Mouse (Mus musculus) midbrain, embryonic 10.5 days (tissue): ENCODE results near the gene Wdfy3. TPM values are rescaled to one million over a fixed set of nuclear protein-coding genes. Genes with fewer than 3 reads are reported as not detected.

Experiments used
- DNase-seq: peaks from one replicate; pipeline ENCODE4 v3.0.0-alpha.2; 2017; ENCODE audit warnings: low spot score
- H3K27ac ChIP-seq: fragments of 300-500 bp; sonication (generic); replicated peaks from 2 replicates; pipeline ENCODE4 v1.5.1; 2016; ENCODE audit warnings: mild to moderate bottlenecking
- H3K27me3 ChIP-seq: fragments of 300-500 bp; sonication (generic); 2 replicates; pipeline ENCODE4 v1.6.1; 2016; ENCODE audit warnings: low read depth, mild to moderate bottlenecking; ENCODE audit not compliant: poor library complexity, severe bottlenecking
- H3K36me3 ChIP-seq: fragments of 300-500 bp; sonication (generic); 2 replicates; pipeline ENCODE4 v1.6.1; 2016; ENCODE audit warnings: mild to moderate bottlenecking, moderate library complexity
- H3K4me1 ChIP-seq: fragments of 300-500 bp; sonication (generic); 2 replicates; pipeline ENCODE4 v1.6.1; 2016
- H3K4me3 ChIP-seq: fragments of 300-500 bp; sonication (generic); 2 replicates; pipeline ENCODE4 v1.5.1; 2016; ENCODE audit warnings: mild to moderate bottlenecking, moderate library complexity
- H3K9me3 ChIP-seq: fragments of 300-500 bp; sonication (generic); replicated peaks from 2 replicates; pipeline ENCODE4 v1.6.1; 2016; ENCODE audit warnings: mild to moderate bottlenecking
- WGBS: fragments of 180-500 bp; shearing (Covaris S2); methylation state at CpG from one replicate; pipeline ENCODE4 v1.1.7; 2016; 5-methylcytosine and 5-hydroxymethylcytosine counted together
- polyA plus RNA-seq: library from polyadenylated mRNA; unstranded; fragments of >200 nt; fragmentation: Nextera tagmentation; extraction: Ambion mirVana; gene quantifications from 2 replicates; pipeline ENCODE4 v1.2.1, GENCODE M21; 2016

The Wdfy3 gene
- polyA plus RNA-seq, 1 experiment from 2014 or later: 18.2 TPM

GRCm38 (mm10) chr5:102048416-102048815, 21.3 kb downstream of the Wdfy3 start:
- Histone ChIP-seq H3K9me3 (no peaks in the 10 kb centered on the region), H3K4me3 (no peak overlapping the region), H3K27me3 (no peaks in the 10 kb centered on the region), H3K4me1 (no peaks in the 10 kb centered on the region), H3K27ac (no peak overlapping the region), H3K36me3 (peaks cover 59% of the 10 kb centered on the region)
- 96% methylated on average over 2 of the region's 2 CpGs for whole genome bisulfite sequencing
- no peak for DNase-seq

GRCm38 (mm10) chr5:102046617-102047116, 23.1 kb downstream of the Wdfy3 start:
- no peaks in the 10 kb centered on the region for H3K9me3 ChIP-seq
- WGBS: 90% methylated on average over 8 of the region's 8 CpGs
- H3K4me1 ChIP-seq: no peaks in the 10 kb centered on the region
- no peak for DNase-seq
- no peak overlapping the region for H3K27ac ChIP-seq
- H3K36me3 ChIP-seq: peaks cover 51% of the 10 kb centered on the region
- H3K4me3 ChIP-seq: no peak overlapping the region
- H3K27me3 ChIP-seq: no peaks in the 10 kb centered on the region

DNA sequence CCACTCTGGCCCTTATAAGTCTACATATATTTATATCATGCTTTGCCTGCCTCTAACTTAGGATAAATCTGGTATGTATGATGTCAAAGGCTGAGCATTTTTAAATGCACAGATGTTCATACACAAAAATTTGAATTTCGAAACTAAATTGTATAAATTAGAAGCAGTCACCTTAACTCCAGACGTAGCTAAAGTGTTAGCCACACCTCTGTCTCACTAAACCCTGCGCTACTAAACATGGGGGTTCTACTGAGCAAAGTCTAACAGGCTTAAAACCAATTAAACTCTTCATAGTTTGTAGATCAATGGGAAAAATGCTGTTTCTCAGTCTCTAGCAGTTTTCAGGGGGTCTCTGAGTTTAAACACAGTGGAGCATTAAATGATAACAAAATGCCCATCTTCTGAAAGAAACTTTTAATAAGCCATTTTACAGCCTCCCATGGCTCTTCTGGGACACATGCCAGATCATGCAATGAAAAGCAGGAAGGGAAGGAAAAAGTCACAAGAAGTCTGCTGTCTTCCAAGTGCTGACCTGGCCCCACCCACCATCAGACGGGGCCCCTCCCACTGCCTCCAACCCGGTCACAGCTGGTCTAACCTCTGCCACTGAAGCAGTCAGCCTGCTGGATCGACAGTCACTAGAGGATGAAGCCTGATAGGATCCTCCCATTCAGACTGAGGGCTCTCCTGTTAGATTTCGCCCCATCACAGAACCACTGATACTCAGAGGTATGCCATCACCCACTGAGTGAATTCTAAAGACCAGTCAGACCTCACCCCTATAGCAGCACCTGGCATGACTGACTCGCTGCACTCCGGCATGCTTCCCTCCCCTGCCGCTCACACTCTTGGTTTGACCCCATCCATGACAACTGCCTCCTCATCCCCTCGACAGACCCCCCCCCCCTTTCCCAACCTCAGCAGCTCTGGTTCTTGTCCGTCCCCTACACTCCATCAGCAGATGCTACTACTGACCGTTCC, 23.8 kb downstream of the Wdfy3 start:
- Histone ChIP-seq H3K4me3 (no peak overlapping the region), H3K36me3 (peaks cover 54% of the 10 kb centered on the region), H3K27ac (no peak overlapping the region), H3K9me3 (no peaks in the 10 kb centered on the region), H3K27me3 (no peaks in the 10 kb centered on the region), H3K4me1 (no peaks in the 10 kb centered on the region)
- WGBS: 84% methylated on average over 13 of the region's 13 CpGs
- DNase-seq: no peak

- no peak for DNase-seq
- Histone ChIP-seq H3K4me3 (no peak overlapping the region), H3K27me3 (no peaks in the 10 kb centered on the region), H3K36me3 (peaks cover 56% of the 10 kb centered on the region), H3K27ac (no peak overlapping the region), H3K4me1 (no peaks in the 10 kb centered on the region), H3K9me3 (no peaks in the 10 kb centered on the region)
- 92% methylated on average over 8 of the region's 8 CpGs for WGBS
These were observed 24.5 kb downstream of the Wdfy3 start for GRCm38 (mm10) chr5:102045177-102045576.

- peaks cover 100% of the 10 kb centered on the region for H3K36me3 ChIP-seq
- H3K4me3 ChIP-seq: no peak overlapping the region
- no peak for DNase-seq
- no peak overlapping the region for H3K27ac ChIP-seq
- peaks cover 9% of the 10 kb centered on the region for H3K9me3 ChIP-seq
- WGBS: 96% methylated on average over 8 of the region's 8 CpGs
- H3K27me3 ChIP-seq: no peaks in the 10 kb centered on the region
- no peaks in the 10 kb centered on the region for H3K4me1 ChIP-seq
These were observed 36.4 kb downstream of the Wdfy3 start for GRCm38 (mm10) chr5:102033281-102033680.

DNA sequence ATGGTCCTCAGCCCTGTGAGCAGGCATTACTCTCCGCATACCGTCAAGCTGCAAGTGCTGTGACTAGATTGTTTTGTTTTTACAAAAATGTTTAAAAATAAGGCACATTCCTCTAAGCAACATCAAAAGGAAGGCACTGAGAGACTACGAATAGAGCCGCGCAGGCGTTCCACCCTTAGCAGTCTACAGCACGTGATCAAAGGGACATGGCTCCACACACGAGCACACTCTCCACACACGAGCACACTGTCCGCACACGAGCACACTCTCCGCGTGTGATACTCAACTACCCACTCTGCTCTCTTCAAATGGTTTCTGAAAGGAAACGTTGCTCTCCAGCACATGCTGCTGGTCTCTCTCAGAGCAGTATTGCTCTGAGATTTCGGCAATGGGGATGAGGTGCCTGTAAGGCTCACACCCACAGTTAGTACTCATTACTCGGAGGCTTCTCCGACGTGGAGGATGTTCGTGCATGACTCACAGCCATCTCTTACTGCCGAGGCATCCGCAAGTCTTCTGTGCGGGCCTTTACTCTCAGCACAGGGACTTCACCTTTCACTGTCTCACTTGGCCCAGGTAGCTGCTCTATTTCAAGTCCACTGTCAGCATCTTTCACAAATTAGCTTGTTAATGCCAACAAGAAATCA, 37.0 kb downstream of the Wdfy3 start:
- no peak for DNase-seq
- WGBS: 87% methylated on average over 22 of the region's 22 CpGs
- Histone ChIP-seq H3K9me3 (peaks cover 9% of the 10 kb centered on the region), H3K27me3 (no peaks in the 10 kb centered on the region), H3K36me3 (peaks cover 100% of the 10 kb centered on the region), H3K27ac (no peak overlapping the region), H3K4me1 (no peaks in the 10 kb centered on the region), H3K4me3 (no peak overlapping the region)

DNA sequence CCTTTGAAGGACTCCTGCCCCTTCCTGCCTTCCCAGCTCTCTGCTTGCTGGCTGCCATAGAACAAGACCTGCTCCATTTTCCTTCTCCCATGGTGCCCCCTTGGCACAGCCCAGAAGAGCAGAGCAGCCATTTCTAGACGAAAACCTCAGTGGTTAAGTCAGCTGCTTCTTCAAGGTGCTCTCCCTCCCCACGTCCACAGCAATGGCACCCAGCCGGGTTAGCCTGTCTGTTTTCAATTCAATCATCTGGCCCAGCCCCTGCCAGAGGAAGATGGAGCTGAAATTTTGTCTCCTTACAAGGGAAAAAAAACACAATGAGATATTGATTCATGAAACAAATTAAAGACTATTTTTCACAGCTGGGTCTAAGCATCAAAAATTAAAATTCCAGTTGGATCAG, 37.5 kb downstream of the Wdfy3 start:
- no peak for DNase-seq
- Histone ChIP-seq H3K27me3 (no peaks in the 10 kb centered on the region), H3K27ac (no peak overlapping the region), H3K36me3 (peaks cover 100% of the 10 kb centered on the region), H3K4me1 (no peaks in the 10 kb centered on the region), H3K4me3 (no peak overlapping the region), H3K9me3 (peaks cover 9% of the 10 kb centered on the region)
- WGBS: 74% methylated on average over 3 of the region's 3 CpGs

DNA sequence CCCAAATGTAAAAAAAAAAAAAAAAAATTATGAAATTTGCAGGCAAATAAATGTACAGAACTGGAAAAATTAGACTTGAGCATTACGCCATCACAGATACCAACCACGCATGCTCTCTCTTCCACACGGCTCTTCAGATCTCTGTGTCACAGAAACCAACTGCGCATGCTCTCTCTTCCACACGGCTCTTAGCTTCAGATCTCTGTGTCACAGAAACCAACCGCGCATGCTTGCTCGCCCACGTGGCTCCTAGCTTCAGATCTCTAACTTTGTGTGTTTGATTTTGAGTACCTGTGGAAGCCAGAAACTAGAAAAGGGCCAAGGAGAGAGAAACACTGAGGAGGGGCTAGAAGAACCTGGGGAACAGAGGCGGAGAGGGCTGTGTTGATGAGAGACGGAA, 46.3 kb downstream of the Wdfy3 start:
- Histone ChIP-seq H3K27ac (no peak overlapping the region), H3K4me1 (no peaks in the 10 kb centered on the region), H3K36me3 (peaks cover 93% of the 10 kb centered on the region), H3K27me3 (no peaks in the 10 kb centered on the region), H3K4me3 (no peak overlapping the region), H3K9me3 (peaks cover under 1% of the 10 kb centered on the region; the same call in 1 of the 2 replicates)
- no peak for DNase-seq
- WGBS: 97% methylated on average over 11 of the region's 11 CpGs

DNA sequence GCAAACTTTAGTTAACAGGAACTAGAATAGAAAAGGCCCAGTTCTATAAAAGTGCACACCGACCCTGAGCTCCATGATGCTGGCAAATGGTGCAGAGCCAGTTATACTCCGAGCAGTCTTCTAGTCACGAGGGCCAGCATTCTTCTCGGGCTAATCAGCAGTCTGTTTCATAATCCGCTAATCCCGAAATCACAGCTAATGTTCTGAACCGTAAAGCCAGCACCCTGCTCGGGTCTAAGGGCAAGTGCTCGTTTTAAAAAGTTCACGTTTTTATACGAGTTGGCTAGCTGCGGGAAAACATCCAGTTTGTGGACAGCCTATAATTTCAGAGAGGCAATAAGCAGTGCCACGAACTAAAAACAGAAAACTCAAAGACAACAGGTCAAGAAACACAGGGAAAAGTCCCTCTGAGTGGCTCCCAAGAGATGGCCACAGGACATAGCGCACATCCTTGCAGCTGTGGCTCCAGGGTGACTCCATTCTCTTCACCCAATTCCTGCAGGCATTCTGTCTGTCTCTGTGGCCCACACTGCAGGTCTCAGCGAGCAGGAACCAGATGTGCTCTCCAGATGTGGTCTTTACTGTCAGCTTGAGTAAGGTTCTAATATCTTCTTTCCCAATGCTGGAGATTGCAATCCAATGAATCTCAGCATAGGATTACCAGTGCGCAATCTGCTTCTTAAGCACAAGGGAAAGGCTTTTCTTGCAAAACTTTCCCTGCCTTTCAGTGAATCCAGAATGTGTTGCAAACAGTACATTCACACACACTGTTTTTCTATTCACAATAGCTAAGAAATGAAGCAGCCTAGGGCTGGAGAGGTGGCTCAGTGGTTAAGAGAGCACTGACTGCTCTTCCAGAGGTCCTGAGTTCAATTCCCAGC, 47.5 kb downstream of the Wdfy3 start:
- Histone ChIP-seq H3K4me1 (no peaks in the 10 kb centered on the region), H3K4me3 (no peak overlapping the region), H3K27ac (no peak overlapping the region), H3K9me3 (no peaks in the 10 kb centered on the region), H3K36me3 (peaks cover 88% of the 10 kb centered on the region), H3K27me3 (no peaks in the 10 kb centered on the region)
- WGBS: 92% methylated on average over 16 of the region's 16 CpGs
- DNase-seq: no peak

- 85% methylated on average over 8 of the region's 8 CpGs for WGBS
- peaks cover 6% of the 10 kb centered on the region; the same call in 1 of the 2 replicates for H3K4me1 ChIP-seq
- peaks cover 66% of the 10 kb centered on the region for H3K36me3 ChIP-seq
- no peaks in the 10 kb centered on the region; the same call in 1 of the 2 replicates for H3K9me3 ChIP-seq
- H3K4me3 ChIP-seq: no peak overlapping the region
- H3K27me3 ChIP-seq: no peaks in the 10 kb centered on the region
- H3K27ac ChIP-seq: no peak overlapping the region
- no peak for DNase-seq
These were observed 55.5 kb downstream of the Wdfy3 start for GRCm38 (mm10) chr5:102014235-102014634.

GRCm38 (mm10) chr5:102013781-102014180, 55.9 kb downstream of the Wdfy3 start:
- Histone ChIP-seq H3K36me3 (peaks cover 67% of the 10 kb centered on the region), H3K9me3 (no peaks in the 10 kb centered on the region; the same call in 1 of the 2 replicates), H3K4me1 (peaks cover 6% of the 10 kb centered on the region; the same call in 1 of the 2 replicates), H3K27me3 (no peaks in the 10 kb centered on the region), H3K4me3 (no peak overlapping the region), H3K27ac (no peak overlapping the region)
- DNase-seq: no peak
- 86% methylated on average over 7 of the region's 7 CpGs for WGBS

- no peak for DNase-seq
- 94% methylated on average over 2 of the region's 2 CpGs for WGBS
- Histone ChIP-seq H3K27me3 (no peaks in the 10 kb centered on the region), H3K27ac (no peak overlapping the region), H3K4me3 (no peak overlapping the region), H3K36me3 (peaks cover 77% of the 10 kb centered on the region), H3K9me3 (no peaks in the 10 kb centered on the region; the same call in 1 of the 2 replicates), H3K4me1 (peaks cover 6% of the 10 kb centered on the region; the same call in 1 of the 2 replicates)
These were observed 58.8 kb downstream of the Wdfy3 start for GRCm38 (mm10) chr5:102010961-102011360.
